In the genomic region with DNA sequence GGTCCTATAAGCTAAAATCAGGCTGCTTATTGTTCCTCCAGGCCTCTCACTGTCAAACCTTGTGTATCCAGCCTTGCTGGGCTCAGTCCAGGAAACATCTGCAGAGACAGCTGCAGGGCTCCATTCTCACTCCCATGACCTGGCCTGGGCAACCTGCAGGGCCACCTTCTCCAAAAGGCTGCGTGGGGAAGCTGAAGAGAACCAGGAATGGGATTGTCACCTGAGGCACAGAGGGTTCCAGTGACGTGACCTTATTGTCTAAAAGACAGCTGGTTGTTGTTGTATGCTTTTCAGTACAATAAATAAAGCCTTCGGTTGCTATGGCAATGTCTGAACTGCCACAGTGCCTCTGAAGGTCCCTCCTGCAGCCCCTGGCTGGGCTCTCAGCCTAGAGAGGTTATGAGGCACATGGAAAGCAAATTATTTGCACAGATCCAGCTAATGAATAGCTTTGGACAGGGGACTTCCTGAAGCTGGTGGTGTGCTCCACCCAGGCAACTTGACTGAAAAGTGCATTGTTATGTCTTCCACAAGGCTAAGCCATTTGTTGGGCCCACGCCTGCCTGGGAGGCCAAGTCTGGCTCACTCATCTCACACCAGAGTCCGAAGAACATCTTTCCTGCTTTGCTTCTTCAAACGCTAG, we compare ENCODE assay signal across 12 mouse cellular contexts.
DNase-seq lines count a peak whose midpoint lies in the region; ATAC-seq and TF ChIP-seq lines count a peak whose summit lies in the region.
"Had no signal": no experiment of that assay in that cellular context is flagged by ENCODE, and none has a peak within 500 bp of the region (broad histone marks: within the 10 kb centered on the region; RNA-seq: fewer than 3 reads in every experiment).

No protein-coding gene starts in this region.

- H3K4me3 ChIP-seq in forebrain, embryonic 14.5 days (ENCODE audit: low read depth, low read length), result no peak overlapping the region
- no peak overlapping the region for H3K4me3 ChIP-seq in forebrain, embryonic 12.5 days (replicated peaks)
- no peak overlapping the region for H3K4me3 ChIP-seq in hindbrain, embryonic 16.5 days (ENCODE audit: low read length)
- H3K4me3 ChIP-seq in limb, embryonic 14.5 days (replicated peaks; ENCODE audit: low read length), result no peak overlapping the region
- H3K4me3 ChIP-seq in liver, embryonic 11.5 days (ENCODE audit: low read depth, low read length), result no peak overlapping the region
- H3K4me3 ChIP-seq: heart, embryonic 15.5 days; limb, embryonic 15.5 days; myocyte had no signal

- no peak overlapping the region for H3K9ac ChIP-seq in forebrain, embryonic 14.5 days (ENCODE audit: low read length)
- no peak overlapping the region for H3K9ac ChIP-seq in forebrain, embryonic 12.5 days
- H3K9ac ChIP-seq in hindbrain, embryonic 16.5 days (ENCODE audit: low read depth, low read length), result no peak overlapping the region
- H3K9ac ChIP-seq in limb, embryonic 14.5 days (ENCODE audit: low read depth, low read length, severe bottlenecking), result no peak overlapping the region
- no peak overlapping the region for H3K9ac ChIP-seq in liver, embryonic 11.5 days (ENCODE audit: low read depth, low read length)
- H3K9ac ChIP-seq: heart, embryonic 15.5 days; limb, embryonic 15.5 days had no signal

- H3K4me1 ChIP-seq in forebrain, embryonic 14.5 days (ENCODE audit: control insufficient read depth, insufficient read depth, low read length), result 0 out of 2 replicates have a peak, but pooled peaks cover 5% of the 10 kb centered on the region
- H3K4me1 ChIP-seq in forebrain, embryonic 12.5 days, result peaks cover 6% of the 10 kb centered on the region
- peaks cover 3% of the 10 kb centered on the region; the same call in 1 of the 2 replicates for H3K4me1 ChIP-seq in hindbrain, embryonic 16.5 days (ENCODE audit: control insufficient read depth, insufficient read depth, low read depth, low read length)
- no peaks in the 10 kb centered on the region for H3K4me1 ChIP-seq in limb, embryonic 14.5 days (ENCODE audit: control insufficient read depth, insufficient read depth, low read length)
- H3K4me1 ChIP-seq in liver, embryonic 11.5 days (replicated peaks; ENCODE audit: control insufficient read depth, insufficient read depth, low read length), result no peaks in the 10 kb centered on the region
- H3K4me1 ChIP-seq: heart, embryonic 15.5 days; limb, embryonic 15.5 days had no signal

- WGBS in forebrain, embryonic 14.5 days, result 53% methylated on average over 6 of the region's 6 CpGs
- 60% methylated on average over 6 of the region's 6 CpGs for WGBS in forebrain, embryonic 12.5 days
- WGBS in hindbrain, embryonic 16.5 days, result 48% methylated on average over 6 of the region's 6 CpGs
- WGBS in limb, embryonic 14.5 days, result 70% methylated on average over 6 of the region's 6 CpGs
- WGBS in liver, embryonic 11.5 days, result 74% methylated on average over 6 of the region's 6 CpGs

- no peaks in the 10 kb centered on the region for H3K27me3 ChIP-seq in forebrain, embryonic 14.5 days (replicated peaks; ENCODE audit: control insufficient read depth, insufficient read depth, low read length)
- no peaks in the 10 kb centered on the region for H3K27me3 ChIP-seq in forebrain, embryonic 12.5 days
- H3K27me3 ChIP-seq in hindbrain, embryonic 16.5 days (replicated peaks; ENCODE audit: control insufficient read depth, insufficient read depth, low read length), result no peaks in the 10 kb centered on the region
- H3K27me3 ChIP-seq in limb, embryonic 14.5 days (ENCODE audit: control insufficient read depth, insufficient read depth, low read length), result no peaks in the 10 kb centered on the region
- no peaks in the 10 kb centered on the region for H3K27me3 ChIP-seq in liver, embryonic 11.5 days (replicated peaks; ENCODE audit: control insufficient read depth, insufficient read depth, low read length)
- H3K27me3 ChIP-seq: heart, embryonic 15.5 days; limb, embryonic 15.5 days had no signal

- TF ChIP-seq POLR2A in limb, embryonic 14.5 days (IDR thresholded peaks at IDR 0.05; ENCODE audit: borderline replicate concordance, extremely low read depth, insufficient read depth, insufficient read length), result no peak

- H3K27ac ChIP-seq in forebrain, embryonic 14.5 days (ENCODE audit: low read depth, low read length), result no peak overlapping the region
- H3K27ac ChIP-seq in forebrain, embryonic 12.5 days, result no peak overlapping the region
- H3K27ac ChIP-seq in hindbrain, embryonic 16.5 days (ENCODE audit: low read depth, low read length), result no peak overlapping the region
- no peak overlapping the region for H3K27ac ChIP-seq in limb, embryonic 14.5 days (replicated peaks; ENCODE audit: low read depth, low read length)
- no peak overlapping the region for H3K27ac ChIP-seq in liver, embryonic 11.5 days (ENCODE audit: low read depth, low read length)
- H3K27ac ChIP-seq: heart, embryonic 15.5 days; limb, embryonic 15.5 days had no signal

- H3K9me3 ChIP-seq in forebrain, embryonic 14.5 days (replicated peaks; ENCODE audit: control insufficient read depth, low read length), result no peaks in the 10 kb centered on the region
- no peaks in the 10 kb centered on the region for H3K9me3 ChIP-seq in forebrain, embryonic 12.5 days
- H3K9me3 ChIP-seq in hindbrain, embryonic 16.5 days (ENCODE audit: control insufficient read depth, low read length), result no peaks in the 10 kb centered on the region
- no peaks in the 10 kb centered on the region for H3K9me3 ChIP-seq in limb, embryonic 14.5 days (ENCODE audit: control insufficient read depth, low read length)
- no peaks in the 10 kb centered on the region for H3K9me3 ChIP-seq in liver, embryonic 11.5 days (ENCODE audit: control insufficient read depth, low read length)
- H3K9me3 ChIP-seq: heart, embryonic 15.5 days; limb, embryonic 15.5 days had no signal

- DNase-seq in forebrain, embryonic 14.5 days (ENCODE audit: low spot score), result peak; percentile 16
- DNase-seq in ZHBTc4 (ENCODE audit: low read depth, low spot score), result peak; percentile 44
- DNase-seq in limb, embryonic 14.5 days (ENCODE audit: low spot score), result peak; percentile 11
- DNase-seq in liver, embryonic 11.5 days (ENCODE audit: low spot score), result no peak
- DNase-seq in frontal cortex, adult 2 months (ENCODE audit: extremely low spot score in 1 of 2, low spot score in 1 of 2), result no peak
- DNase-seq in layer of hippocampus, adult 18-20 months (ENCODE audit: low spot score in 2 of 2), result no peak

- no peak for ATAC-seq in forebrain, embryonic 14.5 days
- no peak for ATAC-seq in forebrain, embryonic 12.5 days (ENCODE audit: low FRiP score)
- ATAC-seq in hindbrain, embryonic 16.5 days, result peak; percentile 69
- peak; percentile 30; the same call in 1 of the 2 replicates for ATAC-seq in limb, embryonic 14.5 days (ENCODE audit: low FRiP score, low read depth)
- no peak for ATAC-seq in liver, embryonic 11.5 days (replicated peaks; ENCODE audit: low FRiP score)
- ATAC-seq: CD4-positive, CD25-positive, alpha-beta regulatory T cell, adult 4 months had no signal

- no peak overlapping the region for H3K4me2 ChIP-seq in forebrain, embryonic 14.5 days (ENCODE audit: low read length)
- no peak overlapping the region for H3K4me2 ChIP-seq in forebrain, embryonic 12.5 days
- no peak overlapping the region for H3K4me2 ChIP-seq in hindbrain, embryonic 16.5 days (ENCODE audit: low read length)
- H3K4me2 ChIP-seq in limb, embryonic 14.5 days (replicated peaks; ENCODE audit: low read depth, low read length, severe bottlenecking), result no peak overlapping the region
- H3K4me2 ChIP-seq in liver, embryonic 11.5 days, result no peak overlapping the region
- H3K4me2 ChIP-seq: heart, embryonic 15.5 days; limb, embryonic 15.5 days had no signal

- no peaks in the 10 kb centered on the region for H3K36me3 ChIP-seq in forebrain, embryonic 14.5 days (ENCODE audit: control insufficient read depth, insufficient read depth, low read length)
- no peaks in the 10 kb centered on the region for H3K36me3 ChIP-seq in forebrain, embryonic 12.5 days (replicated peaks)
- no peaks in the 10 kb centered on the region for H3K36me3 ChIP-seq in hindbrain, embryonic 16.5 days (ENCODE audit: control insufficient read depth, insufficient read depth, low read length)
- no peaks in the 10 kb centered on the region for H3K36me3 ChIP-seq in limb, embryonic 14.5 days (ENCODE audit: control insufficient read depth, insufficient read depth, low read length)
- no peaks in the 10 kb centered on the region for H3K36me3 ChIP-seq in liver, embryonic 11.5 days (ENCODE audit: control insufficient read depth, insufficient read depth, low read length)
- H3K36me3 ChIP-seq: heart, embryonic 15.5 days; limb, embryonic 15.5 days had no signal

Comparison
In these comparisons a context has a peak if more than half of its experiments do, and no peak if none do; other contexts are left out.
1. ATAC-seq: peak in hindbrain, embryonic 16.5 days (single experiment) and limb, embryonic 14.5 days (single experiment); none in forebrain, embryonic 14.5 days (single experiment), forebrain, embryonic 12.5 days (single experiment) and liver, embryonic 11.5 days (single experiment).
2. DNase-seq: peak in forebrain, embryonic 14.5 days (single experiment), ZHBTc4 (single experiment) and limb, embryonic 14.5 days (single experiment); none in liver, embryonic 11.5 days (single experiment), frontal cortex, adult 2 months (0 of 2) and layer of hippocampus, adult 18-20 months (0 of 2).